Mouse (Mus musculus) small intestine, adult 2 months (tissue): ENCODE results near the gene Coasy. TPM values are rescaled to one million over a fixed set of nuclear protein-coding genes. Genes with fewer than 3 reads are reported as not detected.
A peak's percentile ranks its signal among the peaks of the same experiment; 100 is the strongest.

Experiments used
- H3K27ac ChIP-seq: fragments of 200-500 bp; 2 replicates; pipeline ENCODE4 v1.5.1; 2012; ENCODE audit warnings: low read depth, low read length, control low read depth, inconsistent platforms; ENCODE audit not compliant: insufficient read depth
- H3K27me3 ChIP-seq: fragments of 200-500 bp; 2 replicates; pipeline ENCODE4 v1.6.1; 2012; ENCODE audit warnings: mild to moderate bottlenecking, moderate library complexity, low read length, inconsistent platforms; ENCODE audit not compliant: control insufficient read depth, insufficient read depth
- H3K36me3 ChIP-seq: fragments of 200-500 bp; 2 replicates; pipeline ENCODE4 v1.6.1; 2012; ENCODE audit warnings: mild to moderate bottlenecking, low read length, control low read depth, inconsistent platforms; ENCODE audit not compliant: control insufficient read depth, insufficient read depth
- H3K4me1 ChIP-seq: fragments of 200-500 bp; 2 replicates; pipeline ENCODE4 v1.6.1; 2012; ENCODE audit warnings: low read length, inconsistent platforms, mixed read lengths; ENCODE audit not compliant: control insufficient read depth, insufficient read depth, insufficient read length
- H3K4me3 ChIP-seq: fragments of 200-500 bp; 2 replicates; pipeline ENCODE4 v1.5.1; 2012; ENCODE audit warnings: low read depth, mild to moderate bottlenecking, control low read depth, inconsistent platforms, low read length, moderate library complexity
- CTCF ChIP-seq: fragments of 200-500 bp; IDR thresholded peaks from 2 replicates; pipeline ENCODE4 v1.5.1; 2012; ENCODE audit warnings: low read depth, mild to moderate bottlenecking, control low read depth, inconsistent platforms, low read length, moderate library complexity, mixed read lengths; ENCODE audit not compliant: insufficient replicate concordance, insufficient read length; ENCODE audit errors: extremely low read depth
- POLR2A ChIP-seq: fragments of 200-500 bp; IDR thresholded peaks from 2 replicates; pipeline ENCODE4 v1.6.1; 2012; ENCODE audit warnings: low read depth, mild to moderate bottlenecking, control low read depth, inconsistent platforms, low read length, moderate library complexity
- WGBS: fragments of 180-500 bp; shearing (Covaris S2); methylation state at CpG from one replicate; pipeline ENCODE4 v1.1.7; 2018; 5-methylcytosine and 5-hydroxymethylcytosine counted together
- polyA plus RNA-seq: library from polyadenylated mRNA; depleted of rRNA; stranded (reverse); fragments of >200 nt; gene quantifications from 2 replicates; pipeline ENCODE4 v1.2.3, GENCODE M21; 2012

Gene Coasy
- polyA plus RNA-seq, 1 experiment, result 38.9 TPM

GRCm38 (mm10) chr11:101062165-101062884, 20.0 kb upstream of the Coasy start:
- Histone ChIP-seq H3K4me1 (peaks cover 33% of the 10 kb centered on the region), H3K27ac (peak overlapping the region; percentile 89), H3K27me3 (no peaks in the 10 kb centered on the region), H3K4me3 (no peak overlapping the region), H3K36me3 (peaks cover 5% of the 10 kb centered on the region; the same call in 1 of the 2 replicates)
- WGBS, result 74% methylated on average over 12 of the region's 12 CpGs
- no peak for TF ChIP-seq CTCF
- TF ChIP-seq POLR2A, result no peak

- WGBS, result 45% methylated on average over 14 of the region's 14 CpGs
- TF ChIP-seq CTCF (no peak), POLR2A (no peak)
- H3K4me3 ChIP-seq, result no peak overlapping the region
Measured at GRCm38 (mm10) chr11:101062971-101063675, 19.2 kb upstream of the Coasy start.

GRCm38 (mm10) chr11:101063676-101064327, 18.6 kb upstream of the Coasy start:
- 4% methylated on average over 12 of the region's 12 CpGs for WGBS
- H3K27ac ChIP-seq, result peak overlapping the region; percentile 89
- no peaks in the 10 kb centered on the region for H3K27me3 ChIP-seq
- peaks cover 4% of the 10 kb centered on the region; the same call in 1 of the 2 replicates for H3K36me3 ChIP-seq
- H3K4me1 ChIP-seq, result peaks cover 26% of the 10 kb centered on the region
- TF ChIP-seq POLR2A, result no peak; the same call in 1 of the 2 replicates
- no peak for TF ChIP-seq CTCF
- no peak overlapping the region for H3K4me3 ChIP-seq

More at GRCm38 (mm10) chr11:101062971-101063675, 19.2 kb upstream of the Coasy start:
- H3K4me1 ChIP-seq, result peaks cover 28% of the 10 kb centered on the region
- no peaks in the 10 kb centered on the region for H3K27me3 ChIP-seq
- H3K36me3 ChIP-seq, result peaks cover 5% of the 10 kb centered on the region; the same call in 1 of the 2 replicates
- H3K27ac ChIP-seq, result peak overlapping the region; percentile 89

GRCm38 (mm10) chr11:101064462-101064861, 17.9 kb upstream of the Coasy start:
- Histone ChIP-seq H3K36me3 (peaks cover 4% of the 10 kb centered on the region; the same call in 1 of the 2 replicates), H3K27me3 (no peaks in the 10 kb centered on the region), H3K4me3 (no peak overlapping the region), H3K27ac (peak overlapping the region; percentile 89), H3K4me1 (peaks cover 26% of the 10 kb centered on the region)
- TF ChIP-seq CTCF (no peak), POLR2A (no peak)
- WGBS, result 16% methylated on average over 4 of the region's 4 CpGs

- no peak for TF ChIP-seq CTCF
- TF ChIP-seq POLR2A, result no peak
- Histone ChIP-seq H3K36me3 (peaks cover 4% of the 10 kb centered on the region; the same call in 1 of the 2 replicates), H3K4me1 (peaks cover 26% of the 10 kb centered on the region), H3K4me3 (no peak overlapping the region), H3K27ac (no peak overlapping the region), H3K27me3 (no peaks in the 10 kb centered on the region)
- WGBS, result 47% methylated on average over 9 of the region's 9 CpGs
Measured at GRCm38 (mm10) chr11:101065002-101065401, 17.4 kb upstream of the Coasy start.

- peak overlapping the region; percentile 50 for H3K4me3 ChIP-seq
- no peak for TF ChIP-seq POLR2A
- TF ChIP-seq CTCF, result peak; percentile 99
- H3K27ac ChIP-seq, result no peak overlapping the region
- peaks cover 4% of the 10 kb centered on the region; the same call in 1 of the 2 replicates for H3K36me3 ChIP-seq
- peaks cover 28% of the 10 kb centered on the region for H3K4me1 ChIP-seq
- H3K27me3 ChIP-seq, result no peaks in the 10 kb centered on the region
- WGBS, result 16% methylated on average over 18 of the region's 18 CpGs
Measured at GRCm38 (mm10) chr11:101066549-101067412, 15.6 kb upstream of the Coasy start.
